Mouse (Mus musculus) embryonic fibroblast, embryonic 13.5 days (primary cell): ENCODE measurements around the gene Pld1. TPM values are rescaled to one million over a fixed set of nuclear protein-coding genes. Genes with fewer than 3 reads are reported as not detected.

ENCODE experiments used
- H3K27ac ChIP-seq: 2 replicates; pipeline ENCODE4 v1.5.1; 2012; ENCODE audit warnings: low read length, control low read depth, inconsistent platforms; ENCODE audit not compliant: insufficient read depth
- H3K4me1 ChIP-seq: 2 replicates; pipeline ENCODE4 v1.6.1; 2011; ENCODE audit warnings: low read length; ENCODE audit not compliant: control insufficient read depth, insufficient read depth
- H3K4me3 ChIP-seq: 2 replicates; pipeline ENCODE4 v1.5.1; 2011; ENCODE audit warnings: mild to moderate bottlenecking, control low read depth, low read length; ENCODE audit not compliant: insufficient read depth
- CTCF ChIP-seq: IDR thresholded peaks from 2 replicates; pipeline ENCODE4 v1.5.1; 2011; ENCODE audit warnings: mild to moderate bottlenecking, control low read depth, low read length, moderate library complexity, borderline replicate concordance; ENCODE audit not compliant: insufficient read depth
- POLR2A ChIP-seq: IDR thresholded peaks from 2 replicates; pipeline ENCODE4 v1.6.1; 2011; ENCODE audit warnings: low read depth, mild to moderate bottlenecking, control low read depth, low read length, moderate library complexity
- polyA plus RNA-seq: library from polyadenylated mRNA; stranded (reverse); fragments of >200 nt; gene quantifications from 2 replicates; pipeline ENCODE4 v1.2.4, GENCODE M21; 2011; ENCODE audit warnings: low read depth; ENCODE audit not compliant: missing spikeins, insufficient read length

Pld1 gene
- polyA plus RNA-seq, 1 experiment, result 13.3 TPM

GRCm38 (mm10) chr3:28017002-28017401 lies 78.5 kb downstream of the Pld1 start:
- no peak overlapping the region for H3K27ac ChIP-seq
- no peak overlapping the region for H3K4me3 ChIP-seq
- no peaks in the 10 kb centered on the region for H3K4me1 ChIP-seq
- no peak for TF ChIP-seq POLR2A
- no peak for TF ChIP-seq CTCF

DNA sequence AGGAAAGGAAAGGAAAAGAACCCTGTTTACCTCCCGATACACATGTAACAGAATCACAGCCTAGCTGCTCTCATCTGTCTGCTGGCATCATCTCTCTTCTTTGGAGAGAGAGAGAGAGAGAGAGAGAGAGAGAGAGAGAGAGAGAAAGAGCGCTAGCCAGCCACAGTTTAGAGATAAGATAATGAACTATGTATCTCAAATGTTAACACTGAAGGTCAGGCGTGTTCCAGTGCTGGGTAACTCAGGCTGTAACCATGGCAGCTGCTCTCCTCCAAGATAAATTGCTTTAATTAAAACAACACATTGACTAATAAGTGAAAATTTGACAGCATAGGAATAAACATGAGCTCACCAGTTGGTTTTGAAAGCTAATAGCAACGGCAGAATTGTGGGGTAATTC lies 81.2 kb downstream of the Pld1 start:
- TF ChIP-seq CTCF (no peak), POLR2A (no peak)
- Histone ChIP-seq H3K4me3 (no peak overlapping the region), H3K4me1 (no peaks in the 10 kb centered on the region), H3K27ac (no peak overlapping the region)

GRCm38 (mm10) chr3:28020404-28020803 lies 81.9 kb downstream of the Pld1 start:
- no peak for TF ChIP-seq CTCF
- TF ChIP-seq POLR2A, result no peak
- Histone ChIP-seq H3K27ac (no peak overlapping the region), H3K4me1 (no peaks in the 10 kb centered on the region), H3K4me3 (no peak overlapping the region)

- no peak overlapping the region for H3K4me3 ChIP-seq
- H3K4me1 ChIP-seq, result no peaks in the 10 kb centered on the region
- no peak for TF ChIP-seq CTCF
- TF ChIP-seq POLR2A, result no peak
- H3K27ac ChIP-seq, result no peak overlapping the region
Measured at GRCm38 (mm10) chr3:28022191-28022590, 83.7 kb downstream of the Pld1 start.

- no peak overlapping the region for H3K27ac ChIP-seq
- TF ChIP-seq POLR2A, result no peak
- no peak for TF ChIP-seq CTCF
- H3K4me3 ChIP-seq, result no peak overlapping the region
- H3K4me1 ChIP-seq, result no peaks in the 10 kb centered on the region
Measured at GRCm38 (mm10) chr3:28026876-28027275, 88.4 kb downstream of the Pld1 start.

DNA sequence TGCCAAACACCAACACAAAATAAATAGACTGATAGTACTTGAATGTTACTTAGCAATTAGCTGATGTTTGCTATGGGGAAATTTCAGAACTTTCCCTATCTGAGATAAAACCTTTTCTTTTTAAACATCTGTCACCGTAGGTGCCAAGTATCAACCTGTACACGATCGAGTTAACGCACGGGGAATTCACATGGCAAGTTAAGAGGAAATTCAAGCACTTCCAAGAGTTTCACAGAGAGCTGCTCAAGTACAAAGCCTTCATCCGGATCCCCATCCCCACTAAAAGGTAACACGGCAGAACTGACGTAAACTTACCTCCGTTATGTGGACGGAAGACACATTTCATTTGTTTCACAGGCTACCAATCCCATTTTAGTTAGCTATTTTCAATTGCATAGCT lies 90.0 kb downstream of the Pld1 start:
- Histone ChIP-seq H3K4me1 (no peaks in the 10 kb centered on the region), H3K27ac (no peak overlapping the region), H3K4me3 (no peak overlapping the region)
- TF ChIP-seq CTCF (no peak), POLR2A (no peak)

GRCm38 (mm10) chr3:28030860-28031259 lies 92.4 kb downstream of the Pld1 start:
- Histone ChIP-seq H3K4me1 (no peaks in the 10 kb centered on the region), H3K27ac (no peak overlapping the region), H3K4me3 (no peak overlapping the region)
- TF ChIP-seq CTCF, result no peak
- no peak for TF ChIP-seq POLR2A

DNA sequence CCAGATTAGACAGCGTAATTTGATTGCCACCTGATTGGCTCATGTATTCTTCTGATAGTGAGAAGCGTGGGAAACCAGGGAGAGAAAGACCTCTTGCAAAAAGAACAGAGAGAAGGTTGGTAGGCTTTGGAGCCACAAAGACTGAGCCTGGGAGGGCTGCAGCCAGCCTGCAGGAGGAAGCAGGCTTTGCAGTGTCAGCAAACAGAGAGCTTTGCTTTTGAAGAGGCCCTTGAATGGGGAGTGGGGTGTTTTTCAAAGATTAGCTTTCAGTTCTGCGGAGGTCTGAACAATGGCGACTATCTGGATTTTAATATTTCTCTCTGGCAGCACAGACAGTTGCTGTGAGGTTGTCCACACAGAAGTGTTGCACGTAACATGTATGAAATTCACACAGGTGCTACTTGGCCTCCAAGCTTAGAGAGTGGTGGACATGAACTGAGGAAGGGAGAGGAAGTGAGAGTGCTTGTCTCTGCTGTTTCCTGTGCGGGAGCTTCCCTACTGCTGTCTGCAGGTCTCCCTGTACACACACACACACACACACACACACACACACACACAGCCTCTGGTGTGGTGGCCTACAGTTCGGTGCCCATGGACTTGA lies 93.2 kb downstream of the Pld1 start:
- Histone ChIP-seq H3K4me1 (no peaks in the 10 kb centered on the region), H3K4me3 (no peak overlapping the region), H3K27ac (no peak overlapping the region)
- TF ChIP-seq POLR2A (no peak), CTCF (no peak)

DNA sequence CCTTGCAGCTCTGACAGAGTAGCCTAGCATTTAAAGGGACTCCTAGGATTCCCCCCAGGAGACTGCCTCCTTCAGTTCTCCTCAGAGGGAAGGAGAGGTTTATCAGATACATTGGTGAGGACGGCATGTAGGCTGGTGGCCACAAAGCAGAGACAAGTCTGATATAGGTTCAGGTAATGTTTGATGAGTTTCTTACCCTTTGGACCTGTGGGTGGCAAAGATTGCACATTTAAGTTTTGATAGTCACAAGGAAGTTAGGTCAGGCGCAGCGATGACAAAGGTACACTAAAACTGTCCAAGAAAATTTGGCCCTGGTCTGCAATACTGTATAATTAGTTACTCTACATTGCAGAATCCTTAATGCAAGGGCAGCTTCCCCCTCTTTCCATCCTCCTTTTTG lies 95.4 kb downstream of the Pld1 start:
- H3K4me3 ChIP-seq, result no peak overlapping the region
- TF ChIP-seq CTCF (no peak), POLR2A (no peak)
- no peak overlapping the region for H3K27ac ChIP-seq
- H3K4me1 ChIP-seq, result no peaks in the 10 kb centered on the region

GRCm38 (mm10) chr3:28034707-28035333 lies 96.3 kb downstream of the Pld1 start:
- Histone ChIP-seq H3K4me1 (no peaks in the 10 kb centered on the region), H3K4me3 (no peak overlapping the region), H3K27ac (no peak overlapping the region)
- TF ChIP-seq POLR2A (no peak), CTCF (no peak)
